Mouse (Mus musculus) hindbrain, postnatal 0 days (tissue): ENCODE measurements around the gene Ctrb1. TPM values are rescaled to one million over a fixed set of nuclear protein-coding genes. Genes with fewer than 3 reads are reported as not detected.
A peak's percentile ranks its signal among the peaks of the same experiment; 100 is the strongest.

Experiments used
- ATAC-seq: fragments of 200-750 bp; cut with Nextera tagmentation; 2 replicates; pipeline ENCODE4 v1.8.0; 2017; ENCODE audit warnings: mild to moderate bottlenecking, moderate TSS enrichment, moderate library complexity
- DNase-seq: peaks from one replicate; pipeline ENCODE4 v3.0.0-alpha.2; 2015; ENCODE audit warnings: low spot score
- H3K27ac ChIP-seq: fragments of 300-500 bp; sonication (generic); 2 replicates; pipeline ENCODE4 v1.5.1; 2014; ENCODE audit warnings: mild to moderate bottlenecking
- H3K27me3 ChIP-seq: fragments of 300-500 bp; sonication (generic); 2 replicates; pipeline ENCODE4 v1.6.1; 2014; ENCODE audit warnings: low read length, mixed read lengths; ENCODE audit not compliant: insufficient read depth
- H3K36me3 ChIP-seq: fragments of 300-500 bp; sonication (generic); 2 replicates; pipeline ENCODE4 v1.6.1; 2014; ENCODE audit warnings: low read length, mixed read lengths; ENCODE audit not compliant: insufficient read depth
- H3K4me1 ChIP-seq: fragments of 300-500 bp; sonication (generic); 2 replicates; pipeline ENCODE4 v1.6.1; 2014; ENCODE audit warnings: antibody characterized with exemption, low read length, mixed read lengths; ENCODE audit not compliant: insufficient read depth
- H3K4me2 ChIP-seq: fragments of 300-500 bp; sonication (generic); 2 replicates; pipeline ENCODE4 v1.6.1; 2014; ENCODE audit warnings: low read depth, mild to moderate bottlenecking, low read length, moderate library complexity, mixed read lengths
- H3K4me3 ChIP-seq: fragments of 300-500 bp; sonication (generic); 2 replicates; pipeline ENCODE4 v1.5.1; 2014; ENCODE audit warnings: low read length
- H3K9ac ChIP-seq: fragments of 300-500 bp; sonication (generic); replicated peaks from 2 replicates; pipeline ENCODE4 v1.6.1; 2014; ENCODE audit warnings: mild to moderate bottlenecking, low read length, moderate library complexity, mixed read lengths
- H3K9me3 ChIP-seq: fragments of 300-500 bp; sonication (generic); 2 replicates; pipeline ENCODE4 v1.6.1; 2016; ENCODE audit warnings: low read length, mixed read lengths
- CTCF ChIP-seq: IDR thresholded peaks from 2 replicates; pipeline ENCODE4 v1.5.1; 2016; ENCODE audit warnings: antibody characterized with exemption, control low read depth, low read depth
- WGBS: fragments of 180-500 bp; shearing (Covaris S2); extraction: QIAGEN DNeasy Blood & Tissue Kit; methylation state at CpG from one replicate; pipeline ENCODE4 v1.1.7; 2014; 5-methylcytosine and 5-hydroxymethylcytosine counted together
- microRNA-seq, 2 experiments: library from miRNA; unstranded; fragments of <30 nt; microRNA quantifications; one replicate each; pipeline ENCODE4; 2016
- polyA plus RNA-seq: library from polyadenylated mRNA; unstranded; fragments of >200 nt; fragmentation: Nextera tagmentation; extraction: Ambion mirVana; gene quantifications from 2 replicates; pipeline ENCODE4 v1.2.1, GENCODE M21; 2015
- total RNA-seq: library from RNA; depleted of rRNA; stranded (reverse); fragments of >200 nt; gene quantifications from 2 replicates; pipeline ENCODE4 v1.2.3, GENCODE M21; 2014; rRNA removed

The Ctrb1 gene
- total and polyA plus RNA-seq, 2 experiments from 2014 or later: not detected

DNA sequence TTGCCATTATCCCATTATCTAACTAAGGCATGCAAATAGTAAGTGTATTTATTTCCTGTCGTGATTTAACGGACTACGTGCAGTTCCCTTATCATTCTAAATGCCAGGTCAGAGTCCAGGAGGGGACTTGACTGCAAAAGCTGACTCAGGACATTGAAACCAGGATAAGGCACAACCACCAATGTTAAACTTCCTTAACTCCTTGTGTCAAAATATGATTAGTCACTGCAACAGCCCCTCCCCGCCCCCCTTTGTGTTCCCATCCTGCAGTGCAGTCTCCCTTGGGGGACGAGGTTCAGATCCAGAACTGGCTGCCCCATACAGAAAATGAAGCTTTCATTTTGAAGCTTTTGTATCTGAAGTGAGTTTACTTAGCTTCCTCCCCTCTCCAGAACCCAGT, 48.3 kb downstream of the Ctrb1 start:
- peak overlapping the region; percentile 93 for H3K4me3 ChIP-seq

DNA sequence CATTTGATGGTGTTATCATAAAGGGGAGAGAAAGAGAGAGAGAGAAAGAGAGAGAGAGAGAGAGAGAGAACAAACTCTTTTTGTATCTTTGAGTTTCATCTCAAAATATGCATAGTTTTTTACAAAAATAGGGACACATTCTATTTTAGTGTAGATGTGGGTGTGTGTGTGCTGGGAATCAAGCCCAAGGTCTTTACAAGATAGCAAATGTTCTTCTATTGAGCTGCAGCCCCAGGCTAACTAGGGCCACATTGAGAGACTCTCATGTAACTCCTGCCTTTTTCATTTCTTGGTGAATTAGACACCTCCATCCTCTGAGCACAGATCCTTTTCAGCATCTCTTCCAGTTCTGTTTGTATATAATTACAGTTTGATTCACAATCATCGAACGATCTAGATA, 49.7 kb downstream of the Ctrb1 start:
- DNase-seq: no peak
- Histone ChIP-seq H3K36me3 (no peaks in the 10 kb centered on the region), H3K4me2 (no peak overlapping the region), H3K27ac (no peak overlapping the region), H3K9me3 (no peaks in the 10 kb centered on the region), H3K9ac (no peak overlapping the region), H3K4me3 (no peak overlapping the region), H3K4me1 (no peaks in the 10 kb centered on the region), H3K27me3 (no peaks in the 10 kb centered on the region)
- WGBS: 98% methylated on average over 2 of the region's 2 CpGs
- ATAC-seq: no peak
- TF ChIP-seq CTCF: no peak

More for the DNA sequence above, 48.3 kb downstream of the Ctrb1 start:
- WGBS: 53% methylated on average over 5 of the region's 5 CpGs
- Histone ChIP-seq H3K27ac (0 out of 2 replicates have a peak overlapping the region, but pooled peaks have one; percentile 96), H3K27me3 (no peaks in the 10 kb centered on the region), H3K4me2 (peak overlapping the region; percentile 61), H3K9me3 (no peaks in the 10 kb centered on the region), H3K36me3 (no peaks in the 10 kb centered on the region), H3K4me1 (no peaks in the 10 kb centered on the region), H3K9ac (peak overlapping the region; percentile 96)
- DNase-seq (no peak), ATAC-seq (no peak)
- no peak for TF ChIP-seq CTCF

- ATAC-seq: no peak
These were observed 52.7 kb downstream of the Ctrb1 start for GRCm38 (mm10) chr8:111638086-111638485.

More at GRCm38 (mm10) chr8:111638086-111638485, 52.7 kb downstream of the Ctrb1 start:
- Histone ChIP-seq H3K9ac (no peak overlapping the region), H3K4me2 (no peak overlapping the region), H3K4me1 (no peaks in the 10 kb centered on the region), H3K4me3 (no peak overlapping the region), H3K9me3 (no peaks in the 10 kb centered on the region), H3K36me3 (no peaks in the 10 kb centered on the region), H3K27ac (no peak overlapping the region), H3K27me3 (no peaks in the 10 kb centered on the region)
- TF ChIP-seq CTCF: no peak
- no peak for DNase-seq

Small RNA genes within 50 kb of the gene (microRNA-seq; reads per million reads assigned to microRNA genes)
- gene Mir7076: 0 reads per million in 2 experiments

Other genes starting within 250 kb of the Ctrb1 start
- 10.5 and 15.0 TPM in 2 replicates for gene Wdr59, start 168.9 kb downstream of the Ctrb1 start, total RNA-seq
- gene Wdr59, start 168.9 kb downstream of the Ctrb1 start, polyA plus RNA-seq: 6.4 and 6.6 TPM in 2 replicates
- 193 and 194 TPM in 2 replicates for gene Znrf1, start 154.9 kb downstream of the Ctrb1 start, total RNA-seq
- 72.2 and 76.1 TPM in 2 replicates for gene Znrf1, start 154.9 kb downstream of the Ctrb1 start, polyA plus RNA-seq
- gene Ldhd, start 60.6 kb downstream of the Ctrb1 start, total RNA-seq: 2.9 and 3.6 TPM in 2 replicates
- 2.2 and 2.8 TPM in 2 replicates for gene Ldhd, start 60.6 kb downstream of the Ctrb1 start, polyA plus RNA-seq
- 15.0 and 15.5 TPM in 2 replicates for gene Zfp1, start 47.6 kb downstream of the Ctrb1 start, total RNA-seq
- gene Zfp1, start 47.6 kb downstream of the Ctrb1 start, polyA plus RNA-seq: 21.0 and 21.2 TPM in 2 replicates
- 93.6 and 100 TPM in 2 replicates for gene Bcar1, start 52.8 kb upstream of the Ctrb1 start, total RNA-seq
- 42.6 and 48.8 TPM in 2 replicates for gene Bcar1, start 52.8 kb upstream of the Ctrb1 start, polyA plus RNA-seq
- 24.9 and 26.5 TPM in 2 replicates for gene Cfdp1, start 163.3 kb upstream of the Ctrb1 start, total RNA-seq
- gene Cfdp1, start 163.3 kb upstream of the Ctrb1 start, polyA plus RNA-seq: 170 and 180 TPM in 2 replicates
- gene Tmem170, start 185.7 kb upstream of the Ctrb1 start, total RNA-seq: 3.2 and 3.5 TPM in 2 replicates
- 2.3 and 3.0 TPM in 2 replicates for gene Tmem170, start 185.7 kb upstream of the Ctrb1 start, polyA plus RNA-seq
- 2.4 and 4.2 TPM in 2 replicates for gene Chst5, start 219.4 kb upstream of the Ctrb1 start, total RNA-seq
- 3.2 and 3.8 TPM in 2 replicates for gene Chst5, start 219.4 kb upstream of the Ctrb1 start, polyA plus RNA-seq
- 15.5 and 16.7 TPM in 2 replicates for gene Tmem231, start 242.9 kb upstream of the Ctrb1 start, total RNA-seq
- 14.4 and 14.6 TPM in 2 replicates for gene Tmem231, start 242.9 kb upstream of the Ctrb1 start, polyA plus RNA-seq
- 86.2 and 99.4 TPM in 2 replicates for gene Gabarapl2, start 249.7 kb upstream of the Ctrb1 start, total RNA-seq
- 461 and 465 TPM in 2 replicates for gene Gabarapl2, start 249.7 kb upstream of the Ctrb1 start, polyA plus RNA-seq